Mouse (Mus musculus) intestine, embryonic 16.5 days (tissue): ENCODE data around the gene Gpr183. TPM values are rescaled to one million over a fixed set of nuclear protein-coding genes. Genes with fewer than 3 reads are reported as not detected.

ENCODE experiments used
- ATAC-seq: fragments of 200-750 bp; cut with Nextera tagmentation; 2 replicates; pipeline ENCODE4 v1.8.0; 2017; ENCODE audit warnings: moderate TSS enrichment, moderate library complexity
- H3K27ac ChIP-seq: fragments of 300-500 bp; sonication (generic); 2 replicates; pipeline ENCODE4 v1.5.1; 2014; ENCODE audit warnings: mild to moderate bottlenecking, low read length
- H3K27me3 ChIP-seq: fragments of 300-500 bp; sonication (generic); replicated peaks from 2 replicates; pipeline ENCODE4 v1.6.1; 2014; ENCODE audit warnings: low read length, control low read depth, mixed read lengths; ENCODE audit not compliant: control insufficient read depth, insufficient read depth
- H3K36me3 ChIP-seq: fragments of 300-500 bp; sonication (generic); 2 replicates; pipeline ENCODE4 v1.6.1; 2014; ENCODE audit warnings: low read length, control low read depth; ENCODE audit not compliant: control insufficient read depth, insufficient read depth
- H3K4me1 ChIP-seq: fragments of 300-500 bp; sonication (generic); 2 replicates; pipeline ENCODE4 v1.6.1; 2014; ENCODE audit warnings: low read length, control low read depth, mixed read lengths; ENCODE audit not compliant: control insufficient read depth, insufficient read depth
- H3K4me2 ChIP-seq: fragments of 300-500 bp; sonication (generic); 2 replicates; pipeline ENCODE4 v1.6.1; 2014; ENCODE audit warnings: low read depth, low read length, control low read depth
- H3K4me3 ChIP-seq: fragments of 300-500 bp; sonication (generic); 2 replicates; pipeline ENCODE4 v1.5.1; 2014; ENCODE audit warnings: mild to moderate bottlenecking, low read length
- H3K9ac ChIP-seq: fragments of 300-500 bp; sonication (generic); 2 replicates; pipeline ENCODE4 v1.6.1; 2014; ENCODE audit warnings: low read depth, low read length
- H3K9me3 ChIP-seq: fragments of 300-500 bp; sonication (generic); 2 replicates; pipeline ENCODE4 v1.6.1; 2016; ENCODE audit warnings: low read length, control low read depth; ENCODE audit not compliant: control insufficient read depth
- WGBS: fragments of 180-500 bp; shearing (Covaris S2); extraction: QIAGEN DNeasy Blood & Tissue Kit; methylation state at CpG from one replicate; pipeline ENCODE4 v1.1.7; 2014; 5-methylcytosine and 5-hydroxymethylcytosine counted together
- polyA plus RNA-seq: library from polyadenylated mRNA; unstranded; fragments of >200 nt; fragmentation: Nextera tagmentation; extraction: Ambion mirVana; gene quantifications from 2 replicates; pipeline ENCODE4 v1.2.1, GENCODE M21; 2015

Gene Gpr183
- polyA plus RNA-seq, 1 experiment from 2014 or later: 4.1 TPM

DNA sequence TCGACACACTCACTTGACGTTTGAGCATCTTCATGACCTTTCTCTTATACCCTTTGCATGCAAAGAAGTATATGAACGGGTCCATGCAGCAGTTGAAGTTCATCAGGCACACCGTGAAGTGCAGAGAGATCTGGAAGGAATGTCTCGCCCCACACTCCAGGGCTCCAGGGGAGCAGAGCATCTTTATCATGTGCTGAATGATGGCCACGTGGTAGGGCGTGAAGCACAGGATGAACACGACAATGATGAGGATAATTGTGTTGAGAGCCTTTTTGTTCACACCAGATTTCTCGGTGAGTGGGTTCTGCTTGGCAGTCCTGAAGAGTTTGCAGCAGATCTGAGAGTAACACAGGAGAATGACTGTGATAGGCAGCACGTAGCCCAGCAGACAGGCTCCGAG is 10.9 kb downstream of the Gpr183 start:
- H3K4me3 ChIP-seq: no peak overlapping the region
- no peak overlapping the region for H3K4me2 ChIP-seq
- ATAC-seq: no peak
- WGBS: 95% methylated on average over 11 of the region's 11 CpGs
- H3K27me3 ChIP-seq: no peaks in the 10 kb centered on the region
- H3K4me1 ChIP-seq: peaks cover 4% of the 10 kb centered on the region; the same call in 1 of the 2 replicates
- H3K9me3 ChIP-seq: no peaks in the 10 kb centered on the region
- H3K27ac ChIP-seq: no peak overlapping the region
- no peak overlapping the region for H3K9ac ChIP-seq
- no peaks in the 10 kb centered on the region; the same call in 1 of the 2 replicates for H3K36me3 ChIP-seq

DNA sequence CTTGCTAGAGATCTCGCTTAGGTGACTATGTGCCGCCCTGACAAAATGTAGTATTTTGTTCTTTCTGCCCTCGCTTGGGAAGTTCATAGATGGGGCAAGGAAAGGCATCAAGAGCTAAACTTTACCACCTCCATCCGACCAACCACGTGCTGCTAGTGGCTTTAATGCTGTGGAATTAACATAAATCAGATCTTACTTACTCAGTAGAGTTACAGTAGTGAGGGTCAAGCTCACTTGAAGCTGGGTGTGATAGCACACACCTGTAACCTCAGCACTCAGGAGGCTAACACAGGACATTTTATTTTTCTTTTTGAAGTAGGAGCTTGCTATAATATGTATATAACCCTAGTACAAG is 13.0 kb downstream of the Gpr183 start:
- no peak overlapping the region for H3K4me3 ChIP-seq
- no peak for ATAC-seq
- no peak overlapping the region for H3K9ac ChIP-seq
- no peaks in the 10 kb centered on the region for H3K9me3 ChIP-seq
- H3K4me1 ChIP-seq: no peaks in the 10 kb centered on the region
- H3K27me3 ChIP-seq: no peaks in the 10 kb centered on the region
- no peak overlapping the region for H3K27ac ChIP-seq
- H3K4me2 ChIP-seq: no peak overlapping the region
- 89% methylated on average over 5 of the region's 5 CpGs for WGBS
- H3K36me3 ChIP-seq: no peaks in the 10 kb centered on the region; the same call in 1 of the 2 replicates

DNA sequence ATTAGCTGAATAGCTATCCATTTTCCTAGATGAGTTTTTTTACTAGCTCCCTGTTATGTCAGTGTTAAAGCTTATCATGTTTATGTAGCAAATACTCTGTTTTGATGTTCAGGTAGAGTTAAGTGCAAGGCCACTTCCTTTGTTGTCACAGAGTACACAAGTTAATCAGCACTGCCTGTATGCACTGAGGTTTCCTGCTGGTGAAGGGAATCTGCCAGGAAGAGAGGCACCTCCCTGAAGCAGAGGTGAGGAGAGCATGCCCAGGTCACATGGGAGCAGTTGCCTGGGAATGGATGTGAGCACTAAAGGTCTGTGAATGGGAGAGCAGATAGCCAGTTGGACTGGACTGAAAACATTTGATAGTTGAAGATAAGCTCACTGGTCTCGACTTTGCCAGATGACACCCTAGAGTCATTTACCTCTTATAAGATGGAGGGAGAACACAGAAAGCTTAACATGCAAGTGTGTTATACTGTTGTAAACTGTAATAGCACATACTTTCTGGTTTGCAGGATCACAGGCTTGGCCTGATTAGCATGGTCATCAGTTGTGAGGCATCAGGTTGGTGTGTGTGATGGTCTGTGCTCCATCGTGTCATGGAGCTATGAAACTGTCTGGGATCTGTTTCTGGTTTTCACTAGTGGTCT is 13.5 kb downstream of the Gpr183 start:
- Histone ChIP-seq H3K4me2 (no peak overlapping the region), H3K4me1 (no peaks in the 10 kb centered on the region), H3K4me3 (no peak overlapping the region), H3K27me3 (no peaks in the 10 kb centered on the region), H3K36me3 (no peaks in the 10 kb centered on the region; the same call in 1 of the 2 replicates), H3K27ac (no peak overlapping the region), H3K9me3 (no peaks in the 10 kb centered on the region), H3K9ac (no peak overlapping the region)
- WGBS: 68% methylated on average over 2 of the region's 2 CpGs
- peak; percentile 77 for ATAC-seq

DNA sequence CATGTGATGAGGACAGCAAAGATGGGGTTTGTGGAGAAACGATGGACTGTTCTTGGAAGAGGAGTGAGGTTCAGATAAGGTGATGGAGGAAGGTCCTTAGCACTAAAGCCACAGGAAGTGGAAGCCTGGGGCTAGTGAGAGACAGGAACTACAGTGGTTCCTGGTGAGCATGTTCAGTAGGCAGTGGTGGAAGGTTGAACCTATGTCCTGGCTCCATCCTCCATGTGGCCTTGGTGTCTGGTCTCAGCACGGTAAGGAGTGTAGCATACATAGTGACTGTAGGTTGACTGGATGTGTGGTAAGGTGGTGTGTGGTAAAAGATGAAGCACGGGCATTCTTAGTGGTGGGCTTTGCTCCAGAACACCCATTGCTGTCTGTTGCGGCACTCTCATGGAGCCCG is 15.1 kb downstream of the Gpr183 start:
- H3K4me3 ChIP-seq: no peak overlapping the region
- H3K4me1 ChIP-seq: no peaks in the 10 kb centered on the region
- no peaks in the 10 kb centered on the region for H3K27me3 ChIP-seq
- no peak overlapping the region for H3K4me2 ChIP-seq
- no peaks in the 10 kb centered on the region for H3K9me3 ChIP-seq
- 93% methylated on average over 5 of the region's 5 CpGs for WGBS
- no peak overlapping the region for H3K27ac ChIP-seq
- no peaks in the 10 kb centered on the region; the same call in 1 of the 2 replicates for H3K36me3 ChIP-seq
- no peak for ATAC-seq
- H3K9ac ChIP-seq: no peak overlapping the region

DNA sequence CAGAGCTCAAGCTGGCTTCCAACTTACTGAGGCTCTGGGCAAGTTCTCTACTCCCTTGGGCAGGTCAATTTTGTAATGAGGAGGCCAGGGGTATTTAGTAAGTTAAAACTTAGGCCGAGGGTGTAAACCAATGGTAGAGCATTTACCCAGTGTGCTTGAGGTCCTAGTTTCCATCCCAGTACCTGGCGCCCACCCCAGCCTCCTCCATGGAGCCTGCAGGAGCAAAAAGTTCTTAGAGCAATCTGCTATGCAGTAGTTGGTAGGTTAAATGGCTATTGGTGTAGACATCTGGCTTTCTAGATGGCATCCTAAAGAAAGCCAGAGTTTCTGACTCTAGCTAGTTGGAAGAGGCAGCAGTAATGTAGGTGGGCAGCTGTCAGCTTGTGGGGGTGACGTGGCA is 15.6 kb downstream of the Gpr183 start:
- Histone ChIP-seq H3K27me3 (no peaks in the 10 kb centered on the region), H3K4me2 (no peak overlapping the region), H3K27ac (no peak overlapping the region), H3K9ac (no peak overlapping the region), H3K36me3 (no peaks in the 10 kb centered on the region; the same call in 1 of the 2 replicates), H3K4me3 (no peak overlapping the region), H3K4me1 (no peaks in the 10 kb centered on the region), H3K9me3 (no peaks in the 10 kb centered on the region)
- 93% methylated on average over 3 of the region's 3 CpGs for WGBS
- ATAC-seq: no peak

DNA sequence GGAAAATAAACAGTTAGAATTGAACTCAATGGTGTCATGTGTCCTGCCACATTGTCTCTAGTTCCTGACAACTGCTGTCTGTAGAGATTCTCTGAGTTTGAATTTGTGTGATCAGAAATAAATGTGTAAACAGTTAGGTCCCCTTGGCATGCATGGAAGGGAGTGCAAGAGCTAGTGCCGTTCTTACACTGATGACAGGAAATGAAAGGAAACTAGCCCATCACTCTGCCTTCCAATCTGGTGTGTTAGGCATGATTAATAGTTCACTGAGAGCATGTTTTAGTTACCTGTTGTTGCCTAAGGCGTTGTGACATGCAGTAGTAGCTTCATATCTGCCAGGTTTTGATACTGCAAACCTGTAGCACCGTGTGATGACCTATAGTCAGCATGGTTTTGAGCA is 17.0 kb downstream of the Gpr183 start:
- Histone ChIP-seq H3K4me1 (no peaks in the 10 kb centered on the region), H3K9me3 (no peaks in the 10 kb centered on the region), H3K4me2 (no peak overlapping the region), H3K9ac (no peak overlapping the region), H3K4me3 (no peak overlapping the region), H3K27ac (no peak overlapping the region), H3K27me3 (no peaks in the 10 kb centered on the region), H3K36me3 (no peaks in the 10 kb centered on the region)
- ATAC-seq: no peak
- 79% methylated on average over 3 of the region's 3 CpGs for WGBS

DNA sequence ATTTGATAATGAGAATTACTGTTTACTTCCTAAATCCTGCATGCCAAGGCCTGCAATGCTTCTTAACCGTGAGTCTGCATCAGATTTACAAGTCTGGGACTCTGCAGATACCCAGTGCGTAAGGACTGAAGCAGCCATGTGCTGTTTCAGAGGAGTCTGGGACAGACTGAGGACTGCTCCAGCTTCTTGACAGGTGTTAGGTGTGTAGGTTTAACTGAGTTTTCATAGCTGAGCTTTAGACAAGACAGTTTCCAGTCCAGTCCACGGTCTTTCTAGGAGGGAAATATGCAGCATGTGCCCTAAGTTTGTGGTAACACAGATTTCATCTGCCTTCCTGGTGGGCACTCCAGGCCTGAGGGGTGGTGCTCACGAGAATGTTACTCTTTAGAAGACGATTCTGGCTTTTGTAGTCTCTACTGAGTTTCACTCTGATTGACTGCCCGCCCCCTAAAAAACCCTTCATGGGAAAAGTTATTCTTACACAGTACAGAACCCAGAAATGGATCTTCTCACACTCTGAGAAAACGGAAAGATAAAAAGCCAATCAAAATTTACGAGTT is 17.7 kb downstream of the Gpr183 start:
- Histone ChIP-seq H3K27me3 (no peaks in the 10 kb centered on the region), H3K9me3 (no peaks in the 10 kb centered on the region), H3K27ac (no peak overlapping the region), H3K4me1 (no peaks in the 10 kb centered on the region), H3K9ac (no peak overlapping the region), H3K4me3 (no peak overlapping the region), H3K4me2 (no peak overlapping the region), H3K36me3 (no peaks in the 10 kb centered on the region)
- WGBS: 55% methylated on average over 8 of the region's 8 CpGs
- ATAC-seq: no peak

DNA sequence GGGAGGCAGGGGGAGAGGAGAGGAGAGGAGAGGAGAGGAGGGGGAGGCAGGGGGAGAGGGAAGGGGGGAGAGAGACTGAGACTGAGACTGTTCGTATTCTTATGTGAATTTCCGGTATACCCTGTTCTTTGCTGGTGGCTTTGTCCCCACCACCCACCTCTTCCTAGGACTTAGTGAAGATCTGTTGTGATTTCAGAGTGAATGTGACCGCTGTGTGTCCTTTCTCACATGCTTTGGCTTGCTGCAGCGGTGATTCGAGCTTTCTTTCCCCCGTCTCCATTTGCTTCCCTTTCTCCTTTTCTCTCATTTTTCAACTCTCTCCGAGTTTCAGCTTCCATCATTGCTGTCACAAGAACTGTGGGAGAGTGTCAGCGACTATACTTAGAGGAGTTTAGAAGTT is 18.3 kb downstream of the Gpr183 start:
- H3K27me3 ChIP-seq: no peaks in the 10 kb centered on the region
- H3K36me3 ChIP-seq: no peaks in the 10 kb centered on the region
- WGBS: 58% methylated on average over 8 of the region's 8 CpGs
- H3K4me1 ChIP-seq: no peaks in the 10 kb centered on the region
- no peak overlapping the region for H3K9ac ChIP-seq
- H3K9me3 ChIP-seq: no peaks in the 10 kb centered on the region
- no peak overlapping the region for H3K27ac ChIP-seq
- no peak overlapping the region for H3K4me3 ChIP-seq
- no peak overlapping the region for H3K4me2 ChIP-seq
- no peak for ATAC-seq

DNA sequence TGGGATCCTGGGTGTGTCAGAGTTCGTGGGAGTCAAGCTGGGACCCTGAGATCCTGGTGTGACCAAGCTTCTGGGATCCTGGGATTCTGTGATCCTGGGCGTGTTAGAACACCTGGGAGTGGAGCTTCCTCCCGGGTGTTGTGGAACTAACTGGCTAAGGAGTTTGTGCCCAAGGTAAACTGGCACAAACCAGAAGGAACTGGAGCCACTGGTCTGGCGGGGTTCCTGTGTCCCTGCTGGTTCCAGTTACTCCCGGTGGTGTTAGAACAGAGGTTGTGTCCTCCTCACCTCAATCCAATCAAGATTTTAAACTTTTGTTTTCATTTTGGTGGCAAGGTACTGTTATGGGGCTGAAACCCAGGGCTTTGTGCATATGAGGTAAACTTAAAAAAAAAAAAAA is 18.9 kb downstream of the Gpr183 start:
- no peak for ATAC-seq
- no peak overlapping the region for H3K27ac ChIP-seq
- 73% methylated on average over 5 of the region's 5 CpGs for WGBS

DNA sequence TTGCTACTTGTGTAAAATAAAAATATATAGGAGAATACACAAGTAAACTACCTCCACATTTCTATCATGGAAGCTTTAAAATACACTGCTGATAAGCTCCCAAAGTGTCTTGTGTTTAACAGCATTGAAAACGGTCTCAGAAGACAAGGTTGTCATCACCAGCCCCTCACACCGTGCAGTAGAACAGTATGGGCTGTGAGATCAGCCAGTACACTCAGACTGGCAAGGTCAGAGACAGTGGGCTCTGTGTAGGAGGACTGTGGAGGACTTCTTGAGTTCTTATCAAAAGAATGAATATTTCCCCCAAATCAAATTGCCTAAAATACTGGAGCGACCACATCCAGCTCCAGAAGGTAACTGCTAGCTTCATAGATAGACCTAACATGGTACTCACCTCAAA is 25.4 kb downstream of the Gpr183 start:
- H3K4me1 ChIP-seq: no peaks in the 10 kb centered on the region
- H3K9ac ChIP-seq: no peak overlapping the region
- no peak overlapping the region for H3K4me2 ChIP-seq
- no peak overlapping the region for H3K27ac ChIP-seq
- peaks cover 5% of the 10 kb centered on the region; the same call in 1 of the 2 replicates for H3K9me3 ChIP-seq
- 94% methylated on average over 3 of the region's 3 CpGs for WGBS
- H3K27me3 ChIP-seq: no peaks in the 10 kb centered on the region
- H3K4me3 ChIP-seq: no peak overlapping the region
- H3K36me3 ChIP-seq: no peaks in the 10 kb centered on the region
- no peak for ATAC-seq

More for the DNA sequence above, 18.9 kb downstream of the Gpr183 start:
- H3K4me1 ChIP-seq: no peaks in the 10 kb centered on the region
- no peak overlapping the region for H3K9ac ChIP-seq
- no peak overlapping the region for H3K4me2 ChIP-seq
- no peaks in the 10 kb centered on the region for H3K36me3 ChIP-seq
- no peaks in the 10 kb centered on the region for H3K9me3 ChIP-seq
- H3K27me3 ChIP-seq: no peaks in the 10 kb centered on the region
- H3K4me3 ChIP-seq: no peak overlapping the region
